Mouse (Mus musculus): ENCODE measurements around the gene Boc. TPM values are rescaled to one million over a fixed set of nuclear protein-coding genes. Genes with fewer than 3 reads are reported as not detected.

Gene Boc
- polyA plus RNA-seq, 1 experiment from 2014 or later: 13.5 TPM

DNA sequence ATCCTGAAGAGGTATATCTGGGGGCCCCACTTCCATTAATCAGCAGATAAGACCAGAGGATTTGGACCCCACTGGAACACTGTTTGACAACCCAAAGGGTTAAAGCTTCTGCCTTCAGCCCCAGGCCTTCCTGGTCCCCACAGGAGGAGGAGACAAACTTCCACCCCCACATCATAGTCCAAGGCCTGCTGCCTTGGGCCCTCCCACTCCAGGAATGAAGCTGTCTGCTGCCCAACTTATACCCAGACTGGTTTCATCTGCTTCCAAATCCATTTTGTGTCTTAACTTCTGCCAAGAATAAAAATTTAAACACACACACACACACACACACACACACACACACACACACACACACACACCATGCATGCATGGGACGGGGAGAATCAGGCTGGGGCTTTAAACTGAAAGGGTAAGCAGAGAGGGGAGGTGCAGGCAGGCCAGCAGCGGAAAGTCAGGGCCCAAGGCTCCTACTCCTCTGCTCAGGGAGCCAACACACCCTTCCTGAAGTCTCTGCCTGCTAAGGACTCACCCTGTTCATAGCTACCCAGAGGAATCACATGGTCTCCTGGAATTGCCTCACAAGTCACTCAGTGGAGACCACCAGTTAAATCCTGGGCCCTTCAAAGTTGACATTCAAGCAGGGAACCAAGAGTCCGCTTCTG is 16.5 kb downstream of the Boc start:
- Histone ChIP-seq H3K9ac (ENCODE audit: low read depth, low read length) (no peak overlapping the region), H3K4me1 (replicated peaks; ENCODE audit: insufficient read depth, low read length) (peaks cover 49% of the 10 kb centered on the region), H3K27me3 (ENCODE audit: insufficient read depth, low read length) (no peaks in the 10 kb centered on the region), H3K4me2 (ENCODE audit: low read length) (peak overlapping the region; percentile 18; the same call in 1 of the 2 replicates), H3K9me3 (replicated peaks; ENCODE audit: low read length) (no peaks in the 10 kb centered on the region), H3K27ac (peak overlapping the region; percentile 66; the same call in 1 of the 2 replicates), H3K36me3 (ENCODE audit: insufficient read depth, low read length) (no peaks in the 10 kb centered on the region), H3K4me3 (replicated peaks; ENCODE audit: low read depth, low read length) (no peak overlapping the region)
- DNase-seq (ENCODE audit: low spot score) (peak; percentile 83), ATAC-seq (replicated peaks; ENCODE audit: low FRiP score, low read depth) (peak; percentile 63)
- WGBS: 25% methylated on average over 3 of the region's 3 CpGs
- no peak for TF ChIP-seq CTCF (IDR thresholded peaks at IDR 0.05; ENCODE audit: low read depth)

DNA sequence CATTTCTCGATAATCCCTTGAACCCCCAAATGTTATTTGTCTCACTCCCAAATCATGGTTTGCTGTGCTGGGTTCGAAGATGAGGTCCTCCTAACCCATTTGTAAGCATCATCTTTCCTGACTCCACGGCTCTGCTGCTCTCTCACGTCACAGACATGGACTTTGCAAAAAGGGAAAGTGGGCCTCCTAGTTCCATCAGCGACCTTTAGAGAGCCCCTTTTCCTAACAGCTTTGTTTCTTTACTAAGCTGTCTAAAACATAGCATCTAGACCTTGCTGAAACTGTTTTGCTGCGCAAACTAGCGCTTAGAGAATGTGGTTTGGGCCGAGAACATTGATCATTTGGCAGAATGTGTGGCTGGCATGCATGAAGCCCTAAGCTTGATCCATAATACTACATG is 19.1 kb downstream of the Boc start:
- 63% methylated on average over 8 of the region's 8 CpGs for WGBS
- ATAC-seq (replicated peaks; ENCODE audit: low FRiP score, low read depth) (no peak), DNase-seq (ENCODE audit: low spot score) (no peak)
- peaks cover 37% of the 10 kb centered on the region for H3K4me1 ChIP-seq (replicated peaks; ENCODE audit: insufficient read depth, low read length)
- no peaks in the 10 kb centered on the region for H3K27me3 ChIP-seq (ENCODE audit: insufficient read depth, low read length)
- H3K9ac ChIP-seq (ENCODE audit: low read depth, low read length): no peak overlapping the region
- TF ChIP-seq CTCF (IDR thresholded peaks at IDR 0.05; ENCODE audit: low read depth): no peak
- H3K4me3 ChIP-seq (replicated peaks; ENCODE audit: low read depth, low read length): no peak overlapping the region
- H3K36me3 ChIP-seq (ENCODE audit: insufficient read depth, low read length): no peaks in the 10 kb centered on the region
- H3K4me2 ChIP-seq (ENCODE audit: low read length): no peak overlapping the region
- no peaks in the 10 kb centered on the region for H3K9me3 ChIP-seq (replicated peaks; ENCODE audit: low read length)
- H3K27ac ChIP-seq: no peak overlapping the region

DNA sequence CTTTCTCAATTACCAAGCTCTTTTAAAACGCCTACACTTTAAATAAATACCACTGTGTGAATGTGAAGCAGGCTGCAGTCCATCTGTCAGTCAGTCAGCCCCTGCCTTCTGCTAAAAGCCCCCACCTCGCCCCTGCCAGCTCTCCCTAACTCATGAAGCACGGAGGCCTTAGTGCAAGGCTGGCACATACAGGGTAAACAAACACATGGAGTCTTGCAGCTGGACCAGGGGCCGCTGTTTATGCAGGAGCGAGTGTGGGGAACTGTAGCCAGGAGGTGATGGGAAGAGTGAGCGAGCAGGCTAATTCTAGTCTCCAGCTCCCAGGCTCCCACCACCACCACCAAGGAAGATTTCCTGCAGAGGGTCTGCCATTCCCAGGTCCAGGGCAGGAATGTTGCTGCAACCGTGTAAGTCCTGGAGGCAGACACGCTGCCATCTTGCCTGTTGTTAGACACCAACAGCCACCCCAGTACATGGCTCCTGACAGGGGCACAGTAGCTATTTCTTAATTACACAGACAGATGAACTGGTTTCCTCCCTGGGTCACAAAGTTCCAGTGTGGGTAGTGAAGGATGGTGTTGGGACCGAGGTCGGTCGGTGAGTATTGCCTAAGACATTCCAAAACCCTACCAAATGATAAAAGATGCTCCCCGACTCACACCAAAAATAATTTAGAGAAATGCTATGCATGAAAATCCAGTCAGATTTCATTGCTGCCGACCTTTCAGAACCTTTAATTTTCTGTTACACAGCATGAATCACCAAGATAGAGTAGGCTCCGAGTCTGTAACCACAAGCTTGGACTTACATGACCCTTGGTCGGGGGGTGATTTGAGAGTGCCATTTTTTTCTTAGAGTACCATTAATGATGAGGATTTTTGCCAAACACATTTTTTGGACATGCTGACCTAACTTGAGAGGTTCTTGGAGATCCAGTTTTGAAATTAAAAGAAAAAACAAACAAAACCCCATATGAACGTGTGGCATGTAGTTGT is 20.0 kb downstream of the Boc start:
- ATAC-seq (replicated peaks; ENCODE audit: low FRiP score, low read depth): peak; percentile 50; the same call in 1 of the 2 replicates
- 0 out of 2 replicates have a peak overlapping the region, but pooled peaks have one; percentile 50 for H3K27ac ChIP-seq
- H3K4me2 ChIP-seq (ENCODE audit: low read length): peak overlapping the region; percentile 1; the same call in 1 of the 2 replicates

DNA sequence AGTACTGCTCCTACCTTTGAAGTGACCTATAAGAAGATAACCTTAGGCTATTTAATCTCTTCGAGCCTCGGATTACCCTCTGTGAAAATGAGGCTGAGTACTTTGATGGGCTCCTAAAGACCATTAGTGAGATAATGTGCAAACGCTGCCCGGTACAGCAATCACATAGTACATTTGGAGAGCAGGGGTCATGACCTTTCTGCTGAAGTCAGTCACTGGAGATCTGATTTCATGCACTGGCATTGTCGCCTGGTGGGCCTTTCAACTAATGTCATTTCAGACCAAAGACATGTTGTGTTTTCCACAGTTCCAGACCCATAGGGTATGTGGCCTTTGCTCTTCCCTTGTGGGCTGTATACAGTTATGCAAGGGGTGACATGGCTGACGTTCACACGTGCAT is 24.6 kb downstream of the Boc start:
- Histone ChIP-seq H3K27me3 (ENCODE audit: insufficient read depth, low read length) (no peaks in the 10 kb centered on the region), H3K9me3 (replicated peaks; ENCODE audit: low read length) (no peaks in the 10 kb centered on the region), H3K4me3 (replicated peaks; ENCODE audit: low read depth, low read length) (no peak overlapping the region), H3K4me1 (replicated peaks; ENCODE audit: insufficient read depth, low read length) (peaks cover 33% of the 10 kb centered on the region), H3K9ac (ENCODE audit: low read depth, low read length) (no peak overlapping the region), H3K36me3 (ENCODE audit: insufficient read depth, low read length) (no peaks in the 10 kb centered on the region), H3K27ac (no peak overlapping the region), H3K4me2 (ENCODE audit: low read length) (no peak overlapping the region)
- ATAC-seq (replicated peaks; ENCODE audit: low FRiP score, low read depth): no peak
- TF ChIP-seq CTCF (IDR thresholded peaks at IDR 0.05; ENCODE audit: low read depth): no peak
- 37% methylated on average over 7 of the region's 7 CpGs for WGBS
- DNase-seq (ENCODE audit: low spot score): no peak

More for the DNA sequence above, 20.0 kb downstream of the Boc start:
- Histone ChIP-seq H3K36me3 (ENCODE audit: insufficient read depth, low read length) (no peaks in the 10 kb centered on the region), H3K4me3 (replicated peaks; ENCODE audit: low read depth, low read length) (no peak overlapping the region), H3K9ac (ENCODE audit: low read depth, low read length) (0 out of 2 replicates have a peak overlapping the region, but pooled peaks have one; percentile 0), H3K9me3 (replicated peaks; ENCODE audit: low read length) (no peaks in the 10 kb centered on the region), H3K27me3 (ENCODE audit: insufficient read depth, low read length) (no peaks in the 10 kb centered on the region), H3K4me1 (replicated peaks; ENCODE audit: insufficient read depth, low read length) (peaks cover 34% of the 10 kb centered on the region)
- no peak for DNase-seq (ENCODE audit: low spot score)
- 38% methylated on average over 16 of the region's 16 CpGs for WGBS
- TF ChIP-seq CTCF (IDR thresholded peaks at IDR 0.05; ENCODE audit: low read depth): no peak

DNA sequence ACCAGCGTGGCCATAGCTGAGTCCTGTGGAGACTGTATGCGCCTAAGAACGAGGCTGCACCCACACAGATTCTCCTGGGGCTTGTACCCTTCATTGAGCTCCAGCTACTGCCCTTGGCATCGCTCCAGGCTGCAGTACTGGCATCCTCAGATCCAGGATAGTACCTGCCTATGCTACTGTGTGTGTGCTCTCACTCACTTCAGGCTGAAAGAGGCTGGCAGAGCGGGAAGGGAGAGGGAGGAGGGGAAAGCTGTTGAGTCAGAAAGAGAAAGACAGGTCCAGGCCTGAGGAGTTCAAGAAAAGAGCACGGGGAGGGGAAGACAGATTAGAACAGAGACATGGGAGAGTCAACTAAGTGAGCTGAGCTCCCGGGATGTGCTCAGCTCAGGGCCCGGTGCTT is 25.2 kb downstream of the Boc start:
- Histone ChIP-seq H3K9me3 (replicated peaks; ENCODE audit: low read length) (no peaks in the 10 kb centered on the region), H3K4me3 (replicated peaks; ENCODE audit: low read depth, low read length) (no peak overlapping the region), H3K27me3 (ENCODE audit: insufficient read depth, low read length) (no peaks in the 10 kb centered on the region), H3K4me1 (replicated peaks; ENCODE audit: insufficient read depth, low read length) (peaks cover 29% of the 10 kb centered on the region), H3K9ac (ENCODE audit: low read depth, low read length) (no peak overlapping the region), H3K27ac (no peak overlapping the region), H3K36me3 (ENCODE audit: insufficient read depth, low read length) (no peaks in the 10 kb centered on the region), H3K4me2 (ENCODE audit: low read length) (no peak overlapping the region)
- DNase-seq (ENCODE audit: low spot score): no peak
- WGBS: 64% methylated on average over 8 of the region's 8 CpGs
- ATAC-seq (replicated peaks; ENCODE audit: low FRiP score, low read depth): no peak
- TF ChIP-seq CTCF (IDR thresholded peaks at IDR 0.05; ENCODE audit: low read depth): no peak

DNA sequence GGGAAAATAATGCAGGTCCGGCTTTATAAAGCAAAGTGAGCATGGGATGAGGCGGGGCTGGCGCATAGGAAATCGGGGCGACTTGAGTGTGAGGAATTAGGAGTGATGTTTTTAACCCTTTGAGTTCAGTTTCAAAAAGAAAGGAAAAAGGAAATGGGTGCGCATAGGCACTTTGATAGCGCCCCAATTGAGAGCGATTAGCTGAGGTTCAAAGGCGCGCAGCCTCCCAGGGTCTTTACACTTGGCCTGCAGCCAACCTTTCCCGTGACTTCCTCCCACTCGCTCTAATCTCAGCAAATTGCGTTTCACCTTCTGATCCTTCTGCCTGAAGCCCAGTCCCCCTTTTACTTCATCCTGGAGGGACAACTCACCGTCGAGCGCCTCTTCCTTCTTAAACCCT is 25.8 kb downstream of the Boc start:
- H3K27ac ChIP-seq: no peak overlapping the region
- H3K36me3 ChIP-seq (ENCODE audit: insufficient read depth, low read length): no peaks in the 10 kb centered on the region
- no peak overlapping the region for H3K4me3 ChIP-seq (replicated peaks; ENCODE audit: low read depth, low read length)
- TF ChIP-seq CTCF (IDR thresholded peaks at IDR 0.05; ENCODE audit: low read depth): no peak
- H3K9me3 ChIP-seq (replicated peaks; ENCODE audit: low read length): no peaks in the 10 kb centered on the region
- DNase-seq (ENCODE audit: low spot score) (no peak), ATAC-seq (replicated peaks; ENCODE audit: low FRiP score, low read depth) (no peak)
- H3K27me3 ChIP-seq (ENCODE audit: insufficient read depth, low read length): no peaks in the 10 kb centered on the region
- H3K4me2 ChIP-seq (ENCODE audit: low read length): no peak overlapping the region
- 54% methylated on average over 16 of the region's 16 CpGs for WGBS
- H3K4me1 ChIP-seq (replicated peaks; ENCODE audit: insufficient read depth, low read length): peaks cover 26% of the 10 kb centered on the region
- no peak overlapping the region for H3K9ac ChIP-seq (ENCODE audit: low read depth, low read length)

All from kidney, postnatal 0 days (tissue).